Mouse (Mus musculus): Measurements from ENCODE around the gene Cmpk2.
A peak's percentile ranks its signal among the peaks of the same experiment; 100 is the strongest.
"Not testable (repeated sequence)": the region's sequence is repeated elsewhere in the genome, so short reads cannot be mapped to it uniquely, and the experiment has no call there.

Gene Cmpk2

DNA sequence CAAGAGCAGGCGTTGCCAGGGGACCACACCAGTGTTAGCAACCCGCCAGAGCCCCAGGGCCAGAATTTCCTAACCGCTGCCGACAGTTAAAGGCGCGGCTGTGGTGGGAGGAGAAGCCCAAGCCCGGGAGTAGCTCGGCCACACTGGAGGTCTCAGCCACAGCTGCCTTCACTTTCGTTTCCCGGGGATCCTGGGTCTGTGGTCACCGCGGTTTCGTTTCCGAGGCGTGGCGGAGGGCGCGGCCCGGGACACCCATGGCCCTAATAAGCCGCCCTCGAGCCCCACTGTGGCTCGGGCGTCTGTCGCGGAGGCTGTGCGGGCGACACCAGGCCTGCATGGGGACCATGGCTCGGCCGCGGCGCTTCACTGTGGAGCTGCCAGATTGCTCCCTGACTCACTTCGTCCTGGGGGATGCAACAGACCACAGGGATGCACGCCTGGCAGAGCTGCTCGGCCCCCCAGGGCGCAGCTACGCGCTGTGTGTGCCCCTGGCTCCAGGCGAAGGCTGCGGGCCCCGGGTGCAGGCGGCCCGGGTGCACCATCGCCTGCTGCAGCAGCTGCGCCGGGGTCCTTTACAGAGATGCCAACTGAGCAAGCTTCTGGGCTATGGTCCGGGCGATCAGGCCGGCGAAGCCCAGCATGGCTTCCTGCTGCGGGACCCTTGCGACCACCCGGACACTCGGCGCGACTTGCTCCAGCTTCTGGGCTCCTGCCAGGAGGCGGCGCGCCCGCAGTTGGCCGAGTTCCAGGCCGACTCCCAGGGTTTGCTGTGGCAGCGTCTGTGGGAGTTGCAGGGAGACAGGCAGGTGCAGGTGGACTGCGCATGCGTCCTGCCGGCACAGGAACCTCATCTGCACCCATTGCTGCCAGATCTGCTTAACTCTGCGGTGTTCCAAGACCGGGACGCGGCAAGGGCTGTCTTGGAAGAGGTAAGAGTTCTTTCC lies at the start of gene Cmpk2:
Gene Cmpk2 (plus strand): TSS at position 107 of the 944 bp plus-strand sequence.
- peak; percentile 86 for DNase-seq

- DNase-seq = peak; percentile 56
Measured at GRCm38 (mm10) chr12:26424841-26425240, 44.2 kb upstream of the Cmpk2 start.

- not testable (repeated sequence) for DNase-seq
Measured at GRCm38 (mm10) chr12:26428771-26429170, 40.2 kb upstream of the Cmpk2 start.

DNA sequence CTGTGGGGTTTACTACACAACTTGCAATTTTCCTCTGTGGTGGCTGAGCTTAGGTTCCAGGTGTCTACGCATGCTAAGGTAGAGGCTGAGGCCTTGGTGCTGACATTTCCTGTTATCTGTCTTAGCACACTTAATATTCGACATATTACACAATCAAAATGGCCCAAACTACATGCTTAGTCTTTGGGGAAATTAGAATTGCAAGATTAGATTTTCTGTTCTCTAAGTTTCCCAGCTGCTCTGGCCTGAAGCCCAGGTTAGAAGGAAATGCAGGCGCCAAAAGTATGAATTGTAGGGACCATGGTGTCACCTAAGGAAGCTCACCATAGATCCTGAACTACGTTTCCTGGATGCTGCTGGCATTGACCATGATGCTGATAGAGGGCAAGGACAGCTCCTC lies 32.7 kb upstream of the Cmpk2 start:
- DNase-seq = peak; percentile 30

DNA sequence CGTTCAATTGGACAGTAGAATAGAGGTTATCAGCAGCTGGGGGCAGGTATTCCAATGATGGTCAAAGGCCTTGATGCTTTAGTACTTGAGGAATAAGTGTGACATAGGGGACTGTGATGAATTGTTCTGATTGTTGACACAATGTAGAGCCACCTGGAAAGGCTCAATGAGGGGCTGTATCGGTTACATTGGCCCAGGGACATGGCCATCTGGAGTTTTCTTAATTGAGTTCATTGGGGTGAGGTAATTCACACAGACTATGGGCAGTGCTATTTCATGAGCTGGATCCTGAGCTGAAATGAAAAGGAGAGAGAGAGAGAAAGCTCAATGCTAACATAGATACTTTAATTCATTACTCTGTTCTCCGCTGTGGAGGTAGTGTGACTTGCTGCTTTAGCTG lies 31.1 kb upstream of the Cmpk2 start:
- no peak for DNase-seq

DNA sequence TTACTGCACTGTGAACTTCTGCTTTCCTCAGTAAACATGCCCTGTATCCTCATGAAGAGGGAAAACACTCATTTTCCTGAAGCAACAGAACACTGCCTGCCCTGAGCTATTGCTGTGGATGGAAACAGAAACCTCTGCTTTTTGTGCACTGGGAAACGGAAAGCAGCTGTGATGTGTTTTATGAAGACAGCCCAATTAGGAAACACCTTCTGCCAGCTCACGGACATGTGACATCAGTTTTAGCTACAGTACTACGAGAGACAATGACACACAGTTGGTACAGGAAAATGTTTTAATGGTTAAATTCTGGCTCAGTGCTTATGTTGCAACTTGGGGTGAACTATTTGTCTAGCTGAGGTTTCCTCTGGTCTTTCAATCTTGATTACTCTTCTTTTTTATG lies 29.6 kb upstream of the Cmpk2 start:
- no peak for DNase-seq

GRCm38 (mm10) chr12:26444054-26444453 lies 24.9 kb upstream of the Cmpk2 start:
- DNase-seq = peak; percentile 86

GRCm38 (mm10) chr12:26444511-26444910 lies 24.5 kb upstream of the Cmpk2 start:
- DNase-seq = no peak

- no peak for DNase-seq
Measured at GRCm38 (mm10) chr12:26446377-26447045, 22.5 kb upstream of the Cmpk2 start.

DNA sequence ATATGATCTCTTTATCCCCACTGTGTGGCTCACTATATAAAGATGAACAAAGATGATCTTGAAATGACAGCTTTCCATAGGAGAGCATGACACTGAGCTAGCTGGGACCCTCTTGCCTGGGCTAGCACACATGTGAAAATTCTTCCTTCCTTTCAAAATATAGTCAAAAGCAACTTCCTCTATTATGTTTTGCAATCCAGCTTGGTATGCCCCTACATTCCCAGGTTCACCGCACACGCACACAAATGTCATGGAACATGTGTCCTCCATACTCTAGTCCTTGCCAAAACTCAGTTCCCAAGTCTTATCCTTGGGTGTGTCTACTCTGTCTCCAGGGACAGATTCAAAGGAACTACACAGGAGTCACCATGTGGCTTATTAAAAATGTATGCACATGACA lies 19.5 kb upstream of the Cmpk2 start:
- DNase-seq = no peak

- DNase-seq = no peak
Measured at GRCm38 (mm10) chr12:26451150-26451549, 17.9 kb upstream of the Cmpk2 start.

- DNase-seq = no peak
Measured at GRCm38 (mm10) chr12:26452951-26453350, 16.1 kb upstream of the Cmpk2 start.

DNA sequence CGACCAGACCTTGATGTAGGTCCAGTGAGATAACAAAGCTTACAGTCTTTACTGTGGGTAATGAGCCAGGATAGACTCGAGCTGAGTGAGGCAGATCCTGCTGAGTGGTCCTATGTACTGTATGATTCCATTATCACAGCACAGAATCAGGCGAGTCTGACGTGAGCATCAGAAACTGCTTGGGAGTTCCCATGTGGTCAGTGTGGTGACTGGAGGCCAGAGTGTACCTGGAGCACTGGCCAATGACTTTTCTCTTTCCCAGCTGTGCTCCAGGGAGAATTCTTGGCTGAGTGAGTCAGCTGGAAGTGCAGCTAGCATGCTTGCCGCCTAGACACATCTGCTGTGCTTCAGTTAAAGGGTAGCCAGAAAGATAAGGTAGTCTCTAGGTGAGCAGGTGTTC lies 14.3 kb upstream of the Cmpk2 start:
- no peak for DNase-seq

DNA sequence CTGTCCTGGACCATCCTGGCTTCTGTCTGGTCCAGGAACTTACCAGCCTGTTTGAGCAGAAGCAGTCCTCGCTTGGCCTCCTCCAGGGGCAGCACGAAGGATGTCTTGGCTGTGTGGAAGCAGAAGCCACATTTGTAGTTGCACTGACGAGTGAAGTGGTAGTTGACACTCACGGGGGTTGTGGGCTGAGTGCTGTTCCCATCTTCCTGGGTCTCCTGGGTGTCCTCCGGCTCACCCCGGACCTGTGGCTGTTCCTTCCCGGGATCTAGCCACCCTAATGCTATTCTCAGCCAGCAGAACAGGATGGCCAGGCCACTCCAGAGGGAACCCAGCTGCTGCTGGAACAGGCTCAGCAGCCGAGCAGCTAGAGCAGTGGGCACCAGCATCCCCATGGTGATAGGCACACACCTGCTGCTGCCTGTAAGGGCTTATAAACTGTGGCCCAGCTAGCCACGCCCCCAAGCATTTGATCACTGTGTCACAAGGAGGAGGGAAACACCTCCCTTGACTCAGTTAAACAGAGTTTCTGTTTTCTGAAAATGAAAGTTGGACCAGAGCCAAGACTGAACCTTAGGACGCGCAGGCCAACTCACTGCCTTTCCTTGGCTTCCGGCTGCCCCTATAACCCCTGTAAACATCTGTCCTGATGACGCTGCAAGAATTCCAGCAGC lies 12.8 kb upstream of the Cmpk2 start, which contains the start of gene Rsad2:
Gene Rsad2 (minus strand): TSS at position 425 of the 671 bp plus-strand sequence.
- DNase-seq = peak; percentile 61

- DNase-seq = peak; percentile 25
Measured at GRCm38 (mm10) chr12:26460091-26460490, 8.9 kb upstream of the Cmpk2 start.

GRCm38 (mm10) chr12:26465600-26465999 lies 3.4 kb upstream of the Cmpk2 start:
- no peak for DNase-seq

DNA sequence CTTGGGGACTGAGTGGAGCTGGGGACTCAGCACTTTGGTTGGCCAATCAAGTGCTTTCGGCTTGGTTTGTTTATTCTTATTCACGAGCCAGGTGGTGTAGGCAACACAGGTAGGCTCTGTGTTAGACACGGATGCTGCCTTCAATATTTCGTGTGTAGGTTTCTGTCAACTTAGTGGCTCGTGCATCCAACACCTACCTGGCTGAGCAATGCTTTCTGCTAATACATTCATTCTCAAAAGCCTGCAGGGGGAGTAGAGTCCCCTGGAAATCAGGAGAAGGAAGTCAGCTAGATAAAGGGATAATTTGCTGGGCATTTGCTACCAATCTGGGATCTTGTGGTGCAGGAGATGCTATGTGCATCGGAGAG lies 1.0 kb downstream of the Cmpk2 start:
- no peak for DNase-seq

DNA sequence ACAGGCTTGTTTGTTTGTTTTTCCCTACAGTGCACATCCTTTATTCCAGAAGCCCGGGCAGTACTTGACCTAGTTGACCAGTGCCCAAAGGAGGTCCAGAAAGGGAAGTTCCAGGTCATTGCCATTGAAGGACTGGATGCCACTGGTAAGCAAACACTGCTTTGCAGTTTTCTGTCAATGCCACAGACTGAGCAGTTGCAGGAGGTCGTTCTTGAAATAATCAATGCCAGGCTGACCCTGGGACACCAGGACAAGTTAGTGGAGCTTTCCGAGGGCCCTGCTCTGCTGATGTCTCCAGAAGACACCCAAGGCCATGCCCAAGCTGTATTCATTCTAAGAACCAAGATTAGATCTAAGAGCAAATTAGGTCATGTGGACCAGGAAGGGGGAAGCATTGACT lies 2.4 kb downstream of the Cmpk2 start:
- DNase-seq = no peak

GRCm38 (mm10) chr12:26472770-26473481 lies 3.9 kb downstream of the Cmpk2 start:
- no peak for DNase-seq

DNA sequence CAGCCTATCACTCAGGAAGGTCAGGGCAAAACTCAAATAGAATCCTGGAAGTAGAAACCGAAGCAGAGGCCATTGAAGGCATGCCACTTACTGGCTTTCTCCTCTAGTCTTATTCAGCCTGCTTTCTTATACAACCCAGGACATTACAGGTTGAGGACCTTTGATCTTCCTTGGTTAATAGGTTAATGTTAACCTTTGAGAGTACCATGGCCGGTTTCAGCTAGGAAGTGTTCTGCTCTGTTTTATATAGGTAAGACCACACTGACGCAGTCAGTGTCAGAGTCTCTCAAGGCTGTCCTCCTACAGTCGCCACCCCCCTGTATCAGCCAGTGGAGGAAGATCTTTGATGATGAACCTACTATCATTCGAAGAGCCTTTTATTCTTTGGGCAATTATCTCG lies 4.7 kb downstream of the Cmpk2 start:
- DNase-seq = no peak

GRCm38 (mm10) chr12:26477198-26477597 lies 8.2 kb downstream of the Cmpk2 start:
- no peak for DNase-seq

DNA sequence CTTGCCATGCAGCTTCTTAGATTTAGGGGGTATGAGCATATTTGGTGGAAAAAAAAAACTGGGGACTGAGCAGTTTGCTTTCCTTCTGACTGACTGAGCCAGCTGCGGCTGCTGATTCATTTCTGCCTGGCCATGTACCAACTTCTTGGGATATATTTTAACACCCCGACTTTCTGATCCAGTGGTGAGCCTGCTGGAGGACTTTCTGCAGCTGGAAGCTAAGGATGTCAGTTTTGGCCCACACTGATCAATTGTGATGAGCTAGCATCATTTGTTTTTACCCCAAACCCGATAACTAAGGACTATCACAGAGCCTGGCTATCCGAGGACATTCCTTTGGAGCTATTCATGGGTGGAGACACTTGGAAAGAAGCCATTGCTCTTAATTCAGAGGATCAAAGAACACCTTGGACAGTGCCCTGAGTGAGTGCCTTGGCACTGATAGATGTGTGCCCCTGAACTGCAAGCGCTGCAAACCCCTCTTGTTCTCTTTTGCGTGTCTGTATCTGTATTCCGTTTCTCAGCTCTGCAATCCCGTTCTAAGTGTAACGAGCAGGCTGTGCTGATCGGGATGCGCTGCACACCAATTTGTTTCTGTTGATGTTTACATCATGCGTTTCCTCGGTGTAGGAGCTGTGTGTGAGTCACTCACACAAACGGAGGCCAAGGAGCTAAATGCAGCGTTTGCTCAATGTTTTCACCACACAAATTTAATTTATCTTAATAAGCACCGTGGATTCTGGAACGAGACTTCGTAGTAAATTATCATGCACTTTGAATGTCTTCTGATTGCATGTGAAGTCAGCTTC lies 9.4 kb downstream of the Cmpk2 start:
- peak; percentile 22 for DNase-seq
